Mouse (Mus musculus) testis, adult 2 months (tissue): ENCODE measurements around the gene Golga4.

ENCODE experiments used
- CTCF ChIP-seq: fragments of 200-500 bp; IDR thresholded peaks from 2 replicates; pipeline ENCODE4 v1.5.1; 2012; ENCODE audit warnings: low read depth, mild to moderate bottlenecking, inconsistent platforms, low read length, moderate library complexity; ENCODE audit not compliant: control insufficient read depth, insufficient read depth, insufficient replicate concordance
- POLR2A ChIP-seq: fragments of 200-500 bp; IDR thresholded peaks from 2 replicates; pipeline ENCODE4 v1.6.1; 2012; ENCODE audit warnings: low read depth, mild to moderate bottlenecking, inconsistent platforms, low read length, moderate library complexity; ENCODE audit not compliant: control insufficient read depth

DNA sequence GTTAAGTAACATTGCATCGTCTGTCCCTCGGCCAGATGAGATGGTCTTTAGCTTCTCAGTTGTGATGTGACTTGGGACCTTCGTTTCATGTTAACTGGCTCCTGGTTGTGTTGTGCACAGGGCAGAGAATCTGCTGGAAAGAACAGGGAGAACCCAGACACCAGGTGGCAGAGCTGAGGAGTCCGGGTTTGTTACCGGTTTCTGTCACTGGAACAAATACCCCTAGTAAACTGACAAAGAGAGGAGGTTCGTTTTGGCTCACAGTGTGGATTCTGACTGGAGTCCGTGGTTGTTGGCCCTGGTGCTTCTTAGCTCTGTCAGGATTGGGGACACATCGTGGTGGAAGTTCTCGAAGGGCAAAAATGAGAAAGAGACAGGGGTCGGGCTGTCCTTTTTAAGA lies 104.0 kb downstream of the Golga4 start:
- no peak for TF ChIP-seq CTCF
- TF ChIP-seq POLR2A, result no peak
